Mouse (Mus musculus) retina, embryonic 14.5 days (tissue): ENCODE measurements around the gene Utp14b.

Source experiments
- DNase-seq: peaks from one replicate; pipeline ENCODE4 v3.0.0-alpha.2; 2015; ENCODE audit warnings: low spot score

Gene Utp14b

GRCm38 (mm10) chr1:78657671-78658440 lies at the start of gene Utp14b, which contains the start of gene Acsl3:
TSS of gene Utp14b (plus strand) at chr1:78658038.
TSS of gene Acsl3 (plus strand) at chr1:78657825.
- peak; percentile 99 for DNase-seq

- DNase-seq, result no peak
Measured at GRCm38 (mm10) chr1:78609134-78609907, 48.5 kb upstream of the Utp14b start.

DNA sequence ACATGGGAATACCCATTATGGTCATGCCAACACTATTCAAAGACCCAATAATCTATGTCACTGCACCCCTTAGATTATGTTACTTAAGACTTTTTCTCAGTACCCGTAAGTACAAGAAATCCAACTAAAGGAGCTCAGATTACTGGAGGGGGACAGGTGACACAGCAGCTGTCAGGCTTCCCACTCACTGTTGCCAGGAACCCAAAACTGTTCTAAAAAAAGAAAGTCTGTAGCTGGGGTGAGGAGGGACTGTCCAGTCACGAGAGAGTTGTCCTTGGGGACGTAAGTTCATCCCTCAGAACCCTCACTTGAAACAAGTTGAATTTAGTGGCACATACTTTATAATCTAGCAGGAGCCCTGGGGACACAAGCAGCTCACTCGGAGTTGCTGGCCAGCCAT lies 46.8 kb upstream of the Utp14b start:
- DNase-seq, result no peak

DNA sequence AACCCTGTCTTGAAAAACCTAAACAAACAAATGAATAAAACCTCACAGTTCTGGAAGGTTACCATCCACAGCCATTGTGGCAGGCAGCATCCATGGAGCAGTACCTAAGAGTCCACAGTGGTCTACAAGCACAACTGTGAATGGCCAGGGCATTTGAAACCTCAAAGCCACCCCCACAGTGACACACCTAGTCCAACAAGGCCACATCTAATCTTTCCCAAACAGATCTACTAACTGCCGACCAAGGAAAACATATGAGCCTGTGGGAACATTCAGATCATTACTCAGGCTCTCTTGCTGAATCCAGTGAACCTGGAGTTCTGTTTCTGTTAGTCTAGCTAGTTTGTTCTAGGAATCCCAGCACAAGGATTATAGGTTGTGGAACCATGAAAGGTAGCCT lies 44.9 kb upstream of the Utp14b start:
- DNase-seq, result no peak

- DNase-seq, result no peak
Measured at GRCm38 (mm10) chr1:78624352-78624751, 33.5 kb upstream of the Utp14b start.

- DNase-seq, result no peak
Measured at GRCm38 (mm10) chr1:78634486-78634885, 23.4 kb upstream of the Utp14b start.

DNA sequence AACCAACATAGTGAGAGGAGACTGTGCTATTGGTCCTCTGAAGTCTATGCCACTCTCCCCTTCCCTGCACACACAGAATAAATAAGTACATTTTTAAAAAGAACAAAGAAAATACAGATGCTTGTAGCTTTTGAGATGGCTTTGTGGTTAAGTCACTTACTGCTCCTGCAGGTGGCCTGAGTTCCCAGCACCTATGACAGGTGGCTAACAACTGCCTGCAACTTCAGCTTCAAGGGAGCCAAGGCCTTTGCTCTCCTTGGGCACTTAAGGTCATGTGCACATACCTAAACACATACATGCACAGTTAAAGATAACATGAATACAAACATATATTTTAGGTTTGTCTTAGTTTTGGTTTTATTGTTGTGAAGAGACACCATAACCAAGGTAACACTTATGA lies 17.0 kb upstream of the Utp14b start:
- no peak for DNase-seq

- DNase-seq, result no peak
Measured at GRCm38 (mm10) chr1:78641791-78642190, 16.0 kb upstream of the Utp14b start.

DNA sequence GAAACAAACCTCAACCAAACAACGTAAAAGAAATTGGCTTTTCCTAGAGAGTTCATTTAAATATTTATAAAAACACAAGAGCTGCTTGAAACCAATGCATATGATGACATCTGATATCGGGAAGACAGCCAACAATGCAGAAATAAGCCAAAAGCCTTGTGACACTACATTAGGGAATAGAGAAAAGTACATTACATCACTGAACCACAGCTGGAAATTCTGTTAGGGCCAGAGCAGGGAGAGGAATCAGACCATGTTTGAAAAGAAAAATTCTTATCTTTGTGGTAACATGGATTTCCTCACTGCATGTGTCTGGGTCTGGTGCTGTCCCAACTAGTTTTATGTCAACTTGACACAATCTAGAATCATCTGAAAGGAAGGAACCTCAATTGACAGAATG lies 15.6 kb upstream of the Utp14b start:
- DNase-seq, result no peak

DNA sequence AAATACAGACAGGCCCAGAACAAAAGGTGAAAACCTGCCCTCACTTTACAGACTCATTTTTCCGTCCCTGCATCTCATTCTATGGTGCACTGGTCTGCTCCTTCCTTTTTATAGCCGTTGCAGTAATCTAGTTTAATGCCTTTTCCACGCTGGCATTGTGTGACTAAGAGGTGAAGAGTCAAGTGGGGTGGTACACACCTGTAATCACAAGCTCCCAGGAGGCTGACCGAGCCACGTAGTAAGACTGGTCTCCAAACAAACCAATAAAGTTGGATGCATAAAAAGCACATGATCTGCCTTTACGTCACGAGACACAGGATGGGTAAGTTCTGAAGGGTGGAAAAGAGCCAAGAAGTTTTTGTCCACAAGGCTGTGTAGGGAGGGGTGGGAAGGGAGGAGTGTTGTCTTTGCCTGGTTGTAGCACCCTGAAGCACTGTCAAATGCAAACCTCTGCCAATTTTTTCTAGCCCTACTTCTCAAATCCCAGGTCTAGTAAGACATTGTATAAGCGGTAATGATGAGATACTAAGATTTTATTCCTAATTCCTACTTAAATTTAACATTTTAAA lies 10.4 kb upstream of the Utp14b start:
- DNase-seq, result no peak

- DNase-seq, result no peak
Measured at GRCm38 (mm10) chr1:78649269-78650061, 8.4 kb upstream of the Utp14b start.

DNA sequence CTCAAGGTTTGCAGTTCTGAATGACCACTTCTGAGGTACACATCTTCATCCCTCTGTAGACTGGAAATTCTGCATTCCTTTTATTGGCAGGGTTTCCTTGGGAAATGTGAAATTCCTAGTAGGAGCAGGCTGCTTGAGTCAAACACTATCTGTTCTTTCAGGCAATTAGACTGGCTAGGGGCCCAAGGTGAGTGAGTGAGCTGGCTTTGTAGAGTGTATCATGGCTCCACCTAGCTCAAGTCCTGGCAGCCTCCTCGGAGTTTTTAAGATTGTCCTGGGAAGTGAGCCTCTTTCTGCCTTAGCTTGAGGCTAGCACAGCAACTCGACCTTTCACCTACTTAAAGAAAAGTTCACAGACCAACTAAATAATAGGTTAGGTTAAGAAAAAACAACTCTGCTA lies 1.4 kb upstream of the Utp14b start:
- DNase-seq, result no peak

- DNase-seq, result no peak
Measured at GRCm38 (mm10) chr1:78657021-78657629, 713 bp upstream of the Utp14b start.

GRCm38 (mm10) chr1:78658441-78659269 lies 817 bp downstream of the Utp14b start:
- DNase-seq, result peak; percentile 49

GRCm38 (mm10) chr1:78659270-78659823 lies 1.5 kb downstream of the Utp14b start:
- peak; percentile 31 for DNase-seq

DNA sequence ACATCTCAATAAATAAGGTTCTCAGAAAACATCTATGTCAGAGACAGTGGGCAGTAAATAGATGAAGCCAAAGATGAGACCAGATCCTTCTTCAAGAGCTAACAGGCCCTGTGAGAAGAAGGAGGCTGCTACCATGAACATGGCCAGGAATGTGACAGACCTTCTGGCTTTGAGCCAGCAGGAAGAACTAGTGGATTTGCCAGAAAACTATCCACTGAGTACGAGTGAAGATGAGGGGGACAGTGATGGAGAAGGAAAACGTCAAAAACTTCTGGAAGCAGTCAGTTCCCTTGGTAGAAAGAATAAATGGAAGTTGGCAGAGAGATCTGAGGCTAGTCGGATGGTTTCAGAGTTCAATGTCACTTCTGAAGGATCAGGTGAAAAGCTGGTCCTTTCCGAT lies 6.5 kb downstream of the Utp14b start:
- no peak for DNase-seq

GRCm38 (mm10) chr1:78665954-78666499 lies 8.2 kb downstream of the Utp14b start:
- no peak for DNase-seq

GRCm38 (mm10) chr1:78666585-78666984 lies 8.7 kb downstream of the Utp14b start:
- no peak for DNase-seq

DNA sequence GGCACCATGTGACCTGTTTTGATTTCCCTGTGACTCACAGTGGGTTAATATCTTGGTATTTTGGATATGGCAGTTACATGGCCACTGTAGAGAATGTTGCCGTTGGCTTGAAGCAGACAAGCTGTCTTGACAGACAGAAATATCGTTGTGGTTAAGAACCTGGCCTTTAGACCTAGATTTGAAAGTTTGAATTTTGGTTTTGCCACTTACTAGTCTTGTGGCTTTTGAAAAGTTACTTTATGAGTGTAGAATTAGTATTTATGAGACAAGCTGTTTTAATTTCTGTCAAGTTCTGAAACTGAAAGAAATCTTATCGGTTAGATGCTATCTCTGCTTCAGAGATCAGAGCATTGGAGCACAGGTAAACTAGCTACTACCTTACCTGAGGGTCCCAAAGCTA lies 24.5 kb downstream of the Utp14b start:
- DNase-seq, result no peak

DNA sequence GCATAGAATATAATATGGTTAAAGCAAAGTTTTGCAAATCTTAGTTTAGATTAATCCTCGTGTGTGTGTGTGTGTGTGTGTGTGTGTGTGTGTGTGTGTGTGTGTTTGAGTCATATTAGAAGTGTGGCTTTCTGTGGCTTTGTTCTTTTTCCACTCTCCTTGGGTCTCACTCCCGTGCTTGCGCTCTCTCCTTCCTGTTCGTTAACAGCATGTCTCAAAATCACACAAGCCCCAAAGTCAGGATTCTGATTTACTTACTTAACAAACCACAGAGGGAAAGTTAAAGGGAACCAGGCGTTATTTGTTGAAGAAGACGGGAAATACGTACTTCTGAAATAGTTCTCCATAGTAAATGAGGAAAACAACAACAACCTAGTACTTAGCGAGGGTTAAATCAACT lies 26.3 kb downstream of the Utp14b start:
- DNase-seq, result no peak
